Mouse (Mus musculus) ES-CJ7 (cell line): ENCODE measurements at regions not wholly inside any gene's neighbourhood (a gene's known extent, or its start where the extent isn't known, plus 50 kb on each side); places are given as distances from the start of the nearest gene placed in this dataset.

Source experiments
- DNase-seq: peaks from one replicate; pipeline ENCODE4 v3.0.0; 2011; ENCODE audit warnings: low read depth, low spot score

- DNase-seq = no peak
Observed at GRCm38 (mm10) chr2:34042336-34042735, 154.6 kb upstream of the Mvb12b start.

GRCm38 (mm10) chr2:34038982-34039381 lies 151.2 kb upstream of the Mvb12b start:
- DNase-seq = no peak

- DNase-seq = no peak
Observed at GRCm38 (mm10) chr2:34033212-34033611, 145.5 kb upstream of the Mvb12b start.

GRCm38 (mm10) chr2:34031421-34031820 lies 143.7 kb upstream of the Mvb12b start:
- no peak for DNase-seq

GRCm38 (mm10) chr2:34031001-34031412 lies 143.3 kb upstream of the Mvb12b start:
- no peak for DNase-seq

GRCm38 (mm10) chr2:34027445-34027844 lies 139.7 kb upstream of the Mvb12b start:
- DNase-seq = no peak

GRCm38 (mm10) chr2:34026566-34027360 lies 139.0 kb upstream of the Mvb12b start:
- peak; percentile 22 for DNase-seq

GRCm38 (mm10) chr2:34025715-34026360 lies 138.1 kb upstream of the Mvb12b start:
- peak; percentile 63 for DNase-seq

GRCm38 (mm10) chr2:34017142-34017453 lies 129.4 kb upstream of the Mvb12b start:
- no peak for DNase-seq

GRCm38 (mm10) chr2:34016350-34017141 lies 128.8 kb upstream of the Mvb12b start:
- DNase-seq = no peak

- DNase-seq = no peak
Observed at GRCm38 (mm10) chr2:34015640-34015995, 127.9 kb upstream of the Mvb12b start.

GRCm38 (mm10) chr2:34014868-34015639 lies 127.3 kb upstream of the Mvb12b start:
- no peak for DNase-seq

GRCm38 (mm10) chr2:34010166-34010565 lies 122.4 kb upstream of the Mvb12b start:
- no peak for DNase-seq

- no peak for DNase-seq
Observed at GRCm38 (mm10) chr2:34007916-34008315, 120.2 kb upstream of the Mvb12b start.

- DNase-seq = no peak
Observed at GRCm38 (mm10) chr2:33997106-33997505, 109.4 kb upstream of the Mvb12b start.

GRCm38 (mm10) chr2:33996331-33996730 lies 108.6 kb upstream of the Mvb12b start:
- no peak for DNase-seq

- no peak for DNase-seq
Observed at GRCm38 (mm10) chr2:33991299-33991698, 103.6 kb upstream of the Mvb12b start.

- no peak for DNase-seq
Observed at GRCm38 (mm10) chr2:33990711-33991110, 103.0 kb upstream of the Mvb12b start.

GRCm38 (mm10) chr2:33989555-33990370 lies 102.0 kb upstream of the Mvb12b start:
- no peak for DNase-seq

GRCm38 (mm10) chr2:33986420-33986819 lies 98.7 kb upstream of the Mvb12b start:
- DNase-seq = peak; percentile 21

GRCm38 (mm10) chr2:33985316-33985715 lies 97.6 kb upstream of the Mvb12b start:
- DNase-seq = no peak
